Mouse (Mus musculus) cerebellum, adult 11-12 months (tissue): ENCODE data around the gene Olfr16.

Experiments used
- DNase-seq: peaks from one replicate; pipeline ENCODE4 v3.0.0; 2022

Olfr16 gene

DNA sequence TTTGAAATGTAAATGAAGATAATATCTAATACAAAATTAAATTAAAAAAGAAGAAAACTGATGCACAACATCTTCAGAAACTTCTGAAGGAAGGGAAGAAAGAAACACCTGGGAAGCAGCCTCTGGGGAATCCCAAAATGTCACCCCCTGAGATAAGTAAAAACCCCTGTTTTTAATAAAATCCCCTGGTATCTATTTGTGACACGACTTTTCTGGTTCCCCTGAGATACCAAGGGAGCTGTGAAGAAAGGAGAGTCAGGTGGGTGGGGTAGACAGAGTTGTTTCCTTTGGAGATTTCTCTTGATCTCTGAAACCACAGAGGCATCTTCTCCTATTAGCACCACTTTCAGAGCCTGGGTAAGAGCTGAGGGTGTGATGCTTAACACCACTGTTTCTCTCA, at the start of gene Olfr16:
Gene Olfr16, plus strand, starts transcription at position 250 of the 400 bp plus-strand sequence.
- no peak for DNase-seq

DNA sequence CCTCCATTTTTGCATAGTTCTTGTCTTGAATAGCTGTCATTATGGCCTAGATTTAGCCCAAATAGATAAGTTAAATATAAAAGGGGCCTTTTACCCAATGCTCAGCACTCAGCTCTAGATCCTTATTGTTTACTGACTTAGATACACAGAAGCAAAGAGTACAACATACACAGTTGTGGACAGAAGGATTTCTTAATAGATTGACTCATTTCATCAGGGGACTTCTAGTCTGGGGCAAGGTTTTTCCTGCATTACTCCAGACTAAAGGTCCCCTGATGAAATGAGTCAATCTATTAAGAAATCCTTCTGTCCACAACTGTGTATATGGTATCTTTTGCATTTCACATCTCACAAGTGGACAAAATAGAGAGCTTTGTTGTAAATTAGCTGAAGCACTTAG, 46.9 kb upstream of the Olfr16 start:
- no peak for DNase-seq

DNA sequence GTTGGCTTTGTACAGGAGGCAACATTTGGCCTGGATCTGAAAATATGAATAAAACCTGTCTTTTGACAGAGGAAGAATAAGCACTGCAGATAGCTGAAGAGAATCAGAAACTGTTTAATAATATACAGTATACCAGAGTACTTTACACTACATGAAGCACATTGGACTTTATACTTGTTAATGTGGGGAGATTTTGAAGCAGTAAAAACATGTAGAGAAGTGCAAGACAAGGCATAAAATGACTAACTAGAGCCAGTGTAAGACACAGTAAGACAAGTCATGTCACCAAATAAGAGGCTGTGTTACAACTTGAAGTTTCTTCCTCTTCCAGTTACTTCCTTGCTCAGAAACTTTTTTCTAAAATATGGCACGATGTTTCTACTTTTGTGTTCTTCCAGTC, 33.1 kb upstream of the Olfr16 start:
- DNase-seq, result no peak

DNA sequence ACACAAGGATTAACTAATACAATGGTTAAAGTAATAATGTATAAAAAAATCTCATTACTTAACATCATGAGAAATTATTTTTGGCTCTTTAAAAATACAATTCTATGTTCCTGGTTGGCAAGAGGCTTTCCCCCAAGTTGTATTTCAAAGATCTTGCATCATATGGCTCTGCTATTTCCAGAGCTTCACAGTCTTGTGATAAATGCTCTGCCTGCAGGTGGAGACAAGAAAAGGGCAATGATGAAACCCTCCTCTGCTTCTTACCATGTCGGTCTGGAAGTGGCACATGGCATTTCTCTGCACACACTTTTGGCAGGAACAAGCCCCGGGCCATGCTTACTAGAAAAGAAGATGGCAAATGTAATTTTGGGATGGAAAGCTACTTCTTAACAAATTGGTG, 31.8 kb upstream of the Olfr16 start:
- no peak for DNase-seq

DNA sequence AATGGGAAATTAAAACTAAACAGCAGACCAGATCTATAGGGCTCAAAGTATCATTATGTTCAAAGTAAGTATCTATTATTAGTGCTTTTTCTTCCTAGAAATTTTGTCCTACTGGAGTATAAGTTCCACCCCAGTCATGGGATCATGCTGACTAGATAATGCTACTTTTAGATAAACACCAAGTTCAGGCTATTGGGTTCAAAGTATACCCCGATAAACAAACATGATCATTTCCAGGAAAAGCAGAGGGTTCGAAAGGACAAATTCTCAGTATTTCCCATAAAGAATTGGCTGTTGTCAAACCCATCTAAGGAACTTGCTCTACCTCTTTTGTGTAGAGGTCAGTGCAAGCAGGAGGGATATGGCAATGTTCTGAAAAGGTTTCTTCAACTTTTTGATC, 18.0 kb upstream of the Olfr16 start:
- DNase-seq, result no peak

DNA sequence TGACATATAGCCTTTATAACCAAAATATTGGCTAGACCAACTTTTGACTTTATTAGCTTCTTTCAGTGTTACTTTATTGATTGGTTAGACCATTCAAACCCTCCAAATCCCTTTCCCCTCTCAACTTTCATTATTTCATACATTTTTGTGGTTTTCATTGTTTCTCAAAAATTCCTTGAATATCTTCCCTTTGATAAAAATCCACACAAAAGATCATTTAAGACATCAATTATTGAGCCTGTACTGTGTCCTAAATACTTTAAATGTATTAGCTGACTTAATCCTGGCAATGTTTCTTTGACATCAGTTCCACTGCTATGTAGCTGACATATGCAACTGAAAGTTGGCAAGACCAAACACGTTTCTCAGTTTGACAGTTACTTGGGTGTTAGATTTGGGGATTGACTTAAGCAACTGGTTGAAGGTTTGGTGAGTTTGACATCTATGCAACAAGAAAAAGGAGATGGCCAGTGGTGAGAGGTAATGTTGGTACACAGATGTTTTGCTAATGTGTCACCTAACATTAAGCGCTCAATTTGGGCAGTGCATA, 1.0 kb downstream of the Olfr16 start:
- no peak for DNase-seq

DNA sequence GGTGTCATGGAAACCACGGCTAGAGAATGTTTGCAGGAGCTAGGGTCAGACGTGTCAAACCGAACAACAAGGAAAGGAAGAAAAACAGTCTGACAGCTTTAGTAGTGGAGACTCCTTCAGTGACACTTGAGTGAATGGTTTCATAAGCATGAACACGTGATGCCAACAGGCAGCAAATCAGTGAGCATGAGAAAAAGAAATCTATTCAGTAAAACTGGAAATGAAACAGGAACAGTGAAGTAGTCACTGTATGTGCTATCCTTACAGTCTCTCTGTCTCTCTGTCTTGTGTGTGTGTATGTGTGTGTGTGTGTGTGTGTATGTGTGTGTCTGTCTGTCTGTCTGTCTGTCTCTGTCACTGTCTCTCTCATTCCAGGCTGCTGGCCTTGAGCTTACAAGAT, 5.2 kb downstream of the Olfr16 start:
- no peak for DNase-seq

DNA sequence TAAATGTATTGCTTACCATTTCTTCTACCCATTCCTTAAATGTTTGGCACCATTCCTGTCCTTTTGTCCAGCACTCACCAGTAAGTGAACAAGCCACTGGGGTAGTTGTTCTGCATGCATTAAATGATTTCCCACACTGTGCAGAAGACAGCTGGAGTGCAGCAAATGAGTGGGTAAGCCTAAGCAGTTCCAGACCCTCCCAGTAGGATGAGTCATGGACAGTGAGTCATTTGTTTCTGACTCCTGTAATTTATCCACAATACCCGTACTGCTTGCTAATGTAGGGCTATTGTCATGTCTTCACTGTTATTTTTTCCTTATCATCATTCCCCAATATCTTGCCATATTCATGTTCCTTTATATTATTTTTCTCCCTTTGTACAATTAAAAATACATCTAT, 10.2 kb downstream of the Olfr16 start:
- DNase-seq, result no peak

DNA sequence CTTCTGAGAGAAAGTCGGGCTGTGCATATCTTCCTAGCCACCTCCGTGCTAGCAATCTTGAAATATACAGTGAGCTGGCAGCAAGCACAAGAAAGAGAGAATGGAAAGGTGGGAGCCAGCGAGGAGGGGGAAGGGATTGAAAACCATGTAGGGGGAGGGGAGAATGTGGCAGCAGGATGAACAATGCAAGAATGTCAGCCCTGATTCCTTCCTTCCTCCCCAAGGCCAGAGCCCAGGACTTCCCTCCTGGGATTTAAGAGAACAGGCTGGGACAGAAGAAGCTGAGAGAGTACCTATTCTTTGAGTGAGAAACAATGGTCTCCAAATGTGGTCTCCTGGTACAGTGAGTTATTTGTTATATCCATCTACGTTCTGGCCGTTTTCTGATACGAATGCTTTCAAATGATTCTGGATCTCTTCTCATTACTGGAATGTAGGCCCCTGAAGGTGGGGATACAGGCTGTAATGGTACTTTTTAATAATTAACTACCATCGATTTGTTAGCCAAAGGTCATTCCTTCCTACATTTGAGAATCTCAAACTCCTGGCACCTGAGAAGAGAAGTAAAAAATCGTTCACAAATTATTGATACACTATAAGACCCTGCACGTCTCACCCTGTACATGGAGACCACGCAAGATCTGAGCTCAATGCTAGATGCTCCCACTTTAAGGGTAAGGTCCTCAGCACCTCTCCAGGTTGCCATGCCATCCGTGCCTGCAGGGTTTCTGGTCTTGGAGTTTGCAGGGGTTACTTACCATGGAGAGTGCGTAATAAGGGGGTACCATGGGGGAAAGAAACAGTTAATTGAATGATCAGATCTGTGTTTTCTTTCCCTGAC, 39.8 kb downstream of the Olfr16 start:
- DNase-seq, result no peak

DNA sequence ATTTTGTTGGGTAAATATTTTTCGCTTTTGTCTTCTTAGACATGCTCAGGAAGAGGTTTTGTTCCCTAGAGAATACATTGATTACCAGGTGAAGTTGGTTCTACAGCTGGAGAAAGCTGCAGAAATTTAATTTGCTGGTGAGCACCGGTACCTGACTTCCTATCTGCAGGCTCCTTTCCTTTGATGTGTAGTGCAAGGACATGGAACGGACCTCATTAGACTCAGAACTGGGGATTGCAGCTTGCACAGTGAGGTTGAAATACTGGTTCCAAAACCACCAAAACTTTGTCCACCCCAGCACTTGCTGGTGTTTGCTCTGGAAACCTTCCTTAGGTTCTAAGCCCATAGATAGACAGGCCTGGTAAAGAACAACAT, 40.4 kb downstream of the Olfr16 start:
- no peak for DNase-seq
